Mouse (Mus musculus) forebrain, embryonic 14.5 days (tissue): ENCODE results near the gene Pde4dip. TPM values are rescaled to one million over a fixed set of nuclear protein-coding genes. Genes with fewer than 3 reads are reported as not detected.

ENCODE experiments used
- ATAC-seq: fragments of 200-750 bp; cut with Nextera tagmentation; 2 replicates; pipeline ENCODE4 v1.8.0; 2017; ENCODE audit warnings: mild to moderate bottlenecking, moderate library complexity
- DNase-seq: peaks from one replicate; pipeline ENCODE4 v3.0.0-alpha.2; 2015; ENCODE audit warnings: low spot score
- H3K27ac ChIP-seq: fragments of 300-500 bp; sonication (generic); 2 replicates; pipeline ENCODE4 v1.5.1; 2014; ENCODE audit warnings: low read depth, mild to moderate bottlenecking, control low read depth, low read length, moderate library complexity
- H3K27me3 ChIP-seq: fragments of 300-500 bp; sonication (generic); replicated peaks from 2 replicates; pipeline ENCODE4 v1.6.1; 2014; ENCODE audit warnings: low read length, control low read depth, mixed read lengths; ENCODE audit not compliant: control insufficient read depth, insufficient read depth
- H3K36me3 ChIP-seq: fragments of 300-500 bp; sonication (generic); 2 replicates; pipeline ENCODE4 v1.6.1; 2014; ENCODE audit warnings: low read length, control low read depth; ENCODE audit not compliant: control insufficient read depth, insufficient read depth
- H3K4me1 ChIP-seq: fragments of 300-500 bp; sonication (generic); 2 replicates; pipeline ENCODE4 v1.6.1; 2014; ENCODE audit warnings: antibody characterized with exemption, low read length, control low read depth; ENCODE audit not compliant: control insufficient read depth, insufficient read depth
- H3K4me2 ChIP-seq: fragments of 300-500 bp; sonication (generic); 2 replicates; pipeline ENCODE4 v1.6.1; 2014; ENCODE audit warnings: mild to moderate bottlenecking, control low read depth, low read length
- H3K4me3 ChIP-seq: fragments of 300-500 bp; sonication (generic); 2 replicates; pipeline ENCODE4 v1.5.1; 2014; ENCODE audit warnings: low read depth, low read length, control low read depth
- H3K9ac ChIP-seq: fragments of 300-500 bp; sonication (generic); 2 replicates; pipeline ENCODE4 v1.6.1; 2014; ENCODE audit warnings: mild to moderate bottlenecking, low read length, control low read depth, moderate library complexity
- H3K9me3 ChIP-seq: fragments of 300-500 bp; sonication (generic); replicated peaks from 2 replicates; pipeline ENCODE4 v1.6.1; 2016; ENCODE audit warnings: low read length, control low read depth, mixed read lengths; ENCODE audit not compliant: control insufficient read depth
- WGBS: fragments of 180-500 bp; shearing (Covaris S2); extraction: QIAGEN DNeasy Blood & Tissue Kit; methylation state at CpG from one replicate; pipeline ENCODE4 v1.1.7; 2014; 5-methylcytosine and 5-hydroxymethylcytosine counted together
- polyA plus RNA-seq: library from polyadenylated mRNA; unstranded; fragments of >200 nt; fragmentation: Nextera tagmentation; extraction: Ambion mirVana; gene quantifications from 2 replicates; pipeline ENCODE4 v1.2.1, GENCODE M21; 2014

Gene Pde4dip
- polyA plus RNA-seq, 1 experiment from 2014 or later: 50.6 TPM

DNA sequence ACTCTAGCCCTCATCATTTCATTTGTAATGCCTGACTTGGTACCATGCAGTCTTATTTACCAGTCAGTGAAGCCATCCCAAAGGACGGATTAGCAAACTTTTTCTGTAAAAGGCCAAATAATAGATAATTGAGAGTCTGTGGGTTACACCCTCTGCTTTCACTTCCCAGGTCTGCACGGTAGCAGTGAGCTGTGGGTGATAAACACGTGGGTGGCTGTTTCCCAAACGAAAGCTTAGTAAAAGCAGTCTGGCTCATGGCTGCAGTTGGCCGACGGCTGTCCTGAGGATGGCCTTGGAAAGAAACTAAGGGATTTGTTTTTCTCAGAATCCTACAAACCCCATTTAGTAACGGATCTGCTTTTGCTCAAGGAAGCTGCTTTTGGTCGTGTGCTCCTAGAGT is 227.3 kb downstream of the Pde4dip start:
- no peak for ATAC-seq
- WGBS: 67% methylated on average over 8 of the region's 8 CpGs

DNA sequence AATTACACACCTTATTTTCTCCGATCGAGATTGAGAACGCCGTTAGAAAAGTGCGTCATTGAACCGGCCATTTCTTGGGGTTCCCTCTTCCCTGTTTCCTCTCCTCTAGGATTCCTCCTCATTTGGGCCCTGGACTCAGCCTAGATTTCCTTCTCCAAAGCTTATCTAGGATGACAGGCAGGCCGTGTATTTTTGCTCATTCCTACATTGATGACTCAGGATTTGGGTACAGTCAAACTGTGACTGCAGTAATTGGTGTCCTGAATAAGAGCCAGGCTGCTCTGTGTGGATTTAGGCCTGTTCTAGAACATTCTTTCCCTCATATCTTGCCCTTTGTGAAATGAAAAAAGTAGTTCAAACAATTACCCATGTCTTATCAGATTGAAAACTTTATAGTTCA is 228.8 kb downstream of the Pde4dip start:
- H3K36me3 ChIP-seq: peaks cover 12% of the 10 kb centered on the region; the same call in 1 of the 2 replicates
- ATAC-seq (no peak), DNase-seq (no peak)
- H3K4me2 ChIP-seq: no peak overlapping the region
- no peak overlapping the region for H3K27ac ChIP-seq
- no peak overlapping the region for H3K4me3 ChIP-seq
- WGBS: 94% methylated on average over 7 of the region's 7 CpGs
- no peaks in the 10 kb centered on the region for H3K9me3 ChIP-seq
- no peak overlapping the region; the same call in 1 of the 2 replicates for H3K9ac ChIP-seq
- H3K27me3 ChIP-seq: no peaks in the 10 kb centered on the region
- peaks cover 5% of the 10 kb centered on the region; the same call in 1 of the 2 replicates for H3K4me1 ChIP-seq

More for the DNA sequence above, 227.3 kb downstream of the Pde4dip start:
- Histone ChIP-seq H3K4me2 (no peak overlapping the region), H3K27me3 (no peaks in the 10 kb centered on the region), H3K36me3 (peaks cover 19% of the 10 kb centered on the region), H3K4me1 (peaks cover 5% of the 10 kb centered on the region; the same call in 1 of the 2 replicates), H3K27ac (no peak overlapping the region), H3K4me3 (no peak overlapping the region), H3K9ac (no peak overlapping the region), H3K9me3 (no peaks in the 10 kb centered on the region)
- no peak for DNase-seq

GRCm38 (mm10) chr3:97658426-97659193 is 229.9 kb downstream of the Pde4dip start:
- ATAC-seq (peak; percentile 85), DNase-seq (no peak)
- no peaks in the 10 kb centered on the region for H3K27me3 ChIP-seq
- under 1% methylated on average over 42 of the region's 50 CpGs for WGBS
- H3K9ac ChIP-seq: peak overlapping the region; percentile 72
- H3K4me1 ChIP-seq: peaks cover 5% of the 10 kb centered on the region; the same call in 1 of the 2 replicates
- H3K4me3 ChIP-seq: peak overlapping the region; percentile 77
- H3K36me3 ChIP-seq: 0 out of 2 replicates have a peak, but pooled peaks cover 7% of the 10 kb centered on the region
- peak overlapping the region; percentile 67 for H3K4me2 ChIP-seq
- H3K27ac ChIP-seq: peak overlapping the region; percentile 58; the same call in 1 of the 2 replicates
- no peaks in the 10 kb centered on the region for H3K9me3 ChIP-seq

DNA sequence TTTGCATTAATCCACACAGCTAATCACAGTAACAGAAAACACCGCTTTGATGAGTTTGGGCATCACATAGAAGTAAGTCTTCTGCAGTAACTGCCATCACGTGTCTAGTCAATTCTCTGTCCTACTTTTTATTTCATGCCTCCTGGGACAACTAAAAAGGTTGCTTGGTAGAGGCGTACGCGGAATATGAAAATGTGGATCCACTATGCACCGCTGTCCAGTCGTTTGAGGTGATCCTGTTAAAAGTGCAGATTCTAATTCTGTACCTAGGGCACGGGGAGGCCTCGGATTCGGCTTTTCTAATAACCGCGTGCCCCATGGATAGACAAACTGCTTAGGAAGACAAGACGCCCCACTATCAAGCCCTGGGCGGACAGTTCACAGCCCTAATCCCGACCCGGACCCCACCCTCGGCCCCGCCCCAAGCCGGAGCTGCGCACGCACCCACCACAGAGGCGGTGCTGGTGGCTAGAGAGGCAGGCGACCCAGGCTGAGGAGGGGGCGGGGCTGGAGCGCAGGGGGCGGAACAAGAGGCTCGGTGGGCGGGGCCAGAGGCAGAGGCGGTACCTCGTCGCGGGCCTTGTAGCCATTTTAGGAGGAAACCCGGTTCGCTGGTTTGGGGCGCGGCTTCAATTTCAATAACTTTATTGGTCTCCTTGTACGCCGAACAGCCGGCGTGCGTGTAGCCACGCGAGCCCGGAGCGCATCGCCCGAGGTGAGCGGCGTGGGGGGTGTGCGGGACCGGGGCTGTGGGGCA is 230.7 kb downstream of the Pde4dip start, which contains the start of gene Prkab2:
Gene Prkab2 (plus strand): TSS at position 539 of the 757 bp plus-strand sequence.
- Histone ChIP-seq H3K9ac (peak within 1 kb of the TSS; percentile 72), H3K9me3 (no peaks in the 10 kb centered on the region), H3K4me2 (peak within 1 kb of the TSS; percentile 67), H3K4me1 (peaks cover 5% of the 10 kb centered on the region; the same call in 1 of the 2 replicates), H3K36me3 (0 out of 2 replicates have a peak, but pooled peaks cover 5% of the 10 kb centered on the region), H3K27ac (peak within 1 kb of the TSS; percentile 58; the same call in 1 of the 2 replicates), H3K4me3 (peak within 1 kb of the TSS; percentile 77), H3K27me3 (no peaks in the 10 kb centered on the region)
- peak; percentile 98 for DNase-seq
- peak; percentile 97 for ATAC-seq
- WGBS: 2% methylated on average over 49 of the region's 51 CpGs

GRCm38 (mm10) chr3:97654901-97655300 is 233.6 kb downstream of the Pde4dip start:
- Histone ChIP-seq H3K4me1 (peaks cover 5% of the 10 kb centered on the region; the same call in 1 of the 2 replicates), H3K4me2 (no peak overlapping the region), H3K36me3 (no peaks in the 10 kb centered on the region), H3K9me3 (no peaks in the 10 kb centered on the region), H3K27me3 (no peaks in the 10 kb centered on the region), H3K4me3 (no peak overlapping the region), H3K9ac (no peak overlapping the region), H3K27ac (no peak overlapping the region)
- WGBS: 78% methylated on average over 8 of the region's 8 CpGs
- DNase-seq: no peak
- ATAC-seq: no peak

DNA sequence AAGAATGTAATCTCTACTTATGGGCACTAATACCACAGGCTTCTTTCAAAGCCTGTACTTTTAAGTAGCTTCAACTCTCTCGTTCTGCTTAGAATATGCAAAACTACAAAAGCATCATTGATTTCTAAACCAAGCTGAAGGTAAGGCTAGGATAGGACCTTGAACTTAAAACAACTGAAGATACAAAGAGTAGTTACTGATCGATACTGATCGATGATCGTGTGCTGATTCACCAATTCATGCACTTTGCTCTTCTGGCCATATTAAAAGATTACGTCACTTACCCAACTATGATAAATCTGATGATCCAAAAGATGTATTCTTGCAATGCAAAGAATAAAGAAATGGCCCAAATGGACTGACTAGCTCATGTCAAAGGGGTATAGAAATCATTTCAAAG is 234.7 kb downstream of the Pde4dip start:
- no peak overlapping the region for H3K4me3 ChIP-seq
- ATAC-seq (no peak), DNase-seq (no peak)
- no peaks in the 10 kb centered on the region for H3K36me3 ChIP-seq
- no peaks in the 10 kb centered on the region for H3K4me1 ChIP-seq
- H3K27me3 ChIP-seq: no peaks in the 10 kb centered on the region
- H3K9me3 ChIP-seq: no peaks in the 10 kb centered on the region
- no peak overlapping the region for H3K27ac ChIP-seq
- H3K9ac ChIP-seq: no peak overlapping the region
- WGBS: 92% methylated on average over 5 of the region's 5 CpGs
- H3K4me2 ChIP-seq: no peak overlapping the region

GRCm38 (mm10) chr3:97651604-97652003 is 236.9 kb downstream of the Pde4dip start:
- H3K9me3 ChIP-seq: no peaks in the 10 kb centered on the region
- H3K9ac ChIP-seq: no peak overlapping the region
- no peak overlapping the region for H3K4me3 ChIP-seq
- H3K4me1 ChIP-seq: no peaks in the 10 kb centered on the region
- ATAC-seq (no peak), DNase-seq (no peak)
- no peaks in the 10 kb centered on the region for H3K27me3 ChIP-seq
- 83% methylated on average over 10 of the region's 10 CpGs for WGBS
- no peak overlapping the region for H3K4me2 ChIP-seq
- no peaks in the 10 kb centered on the region for H3K36me3 ChIP-seq
- no peak overlapping the region for H3K27ac ChIP-seq

DNA sequence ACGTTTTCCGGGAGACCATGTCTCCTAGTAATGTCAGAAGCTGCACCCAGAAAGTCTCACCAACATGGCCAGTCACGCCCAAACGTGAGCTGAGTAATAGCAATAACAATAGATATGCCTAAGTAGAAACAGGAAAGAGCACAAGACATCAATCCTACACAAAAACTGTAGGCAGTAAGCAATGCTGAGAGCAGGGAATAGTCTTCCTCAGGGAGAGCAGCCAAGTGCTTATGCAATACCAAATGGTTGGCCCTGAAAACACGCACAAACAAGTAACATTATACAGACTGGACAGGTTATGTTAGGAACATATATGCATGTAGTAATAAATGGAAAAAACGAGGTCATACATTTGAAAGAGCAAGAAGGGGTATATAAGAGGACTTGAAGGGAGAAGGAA is 239.0 kb downstream of the Pde4dip start:
- ATAC-seq (no peak), DNase-seq (no peak)
- Histone ChIP-seq H3K27me3 (no peaks in the 10 kb centered on the region), H3K4me1 (no peaks in the 10 kb centered on the region), H3K36me3 (no peaks in the 10 kb centered on the region), H3K9ac (no peak overlapping the region), H3K9me3 (no peaks in the 10 kb centered on the region), H3K4me2 (no peak overlapping the region), H3K4me3 (no peak overlapping the region), H3K27ac (no peak overlapping the region)
- 84% methylated on average over 6 of the region's 6 CpGs for WGBS
